Mouse (Mus musculus) adrenal gland, adult 18-20 months (tissue): ENCODE data around the gene Rab10. TPM values are rescaled to one million over a fixed set of nuclear protein-coding genes. Genes with fewer than 3 reads are reported as not detected.

ENCODE experiments used
- DNase-seq, 2 experiments: peaks; one replicate each; pipeline ENCODE4 v3.0.0; 2021 to 2022; ENCODE audit warnings: low spot score in 2 of 2
- total RNA-seq, 2 experiments: library from RNA; stranded (reverse); gene quantifications; 1 replicate in 1 of 2; 2 replicates in 1 of 2; pipeline ENCODE4 v1.2.3; 2021

Gene Rab10
- total RNA-seq, 2 experiments from 2014 or later, result 142 to 220 TPM

DNA sequence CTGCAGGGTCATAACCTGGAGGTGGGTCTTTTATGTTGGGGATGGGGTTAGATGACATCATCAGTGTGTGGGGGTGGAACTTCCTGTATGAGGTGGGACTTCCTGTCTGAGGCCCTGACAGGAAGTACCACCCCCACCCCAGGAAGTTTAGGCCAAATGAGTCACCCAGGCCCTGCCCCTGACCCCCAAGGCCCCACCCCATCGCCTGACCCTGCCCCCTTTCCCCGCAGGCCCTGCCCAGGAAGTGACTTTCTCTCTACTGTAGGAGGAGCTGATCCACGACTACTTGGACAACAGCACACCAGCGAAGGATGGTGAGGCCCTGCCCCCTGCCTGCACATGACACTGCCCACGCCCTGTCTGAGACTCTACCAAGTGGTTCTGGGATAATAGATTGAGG lies 72.0 kb downstream of the Rab10 start:
- DNase-seq, result no peak

DNA sequence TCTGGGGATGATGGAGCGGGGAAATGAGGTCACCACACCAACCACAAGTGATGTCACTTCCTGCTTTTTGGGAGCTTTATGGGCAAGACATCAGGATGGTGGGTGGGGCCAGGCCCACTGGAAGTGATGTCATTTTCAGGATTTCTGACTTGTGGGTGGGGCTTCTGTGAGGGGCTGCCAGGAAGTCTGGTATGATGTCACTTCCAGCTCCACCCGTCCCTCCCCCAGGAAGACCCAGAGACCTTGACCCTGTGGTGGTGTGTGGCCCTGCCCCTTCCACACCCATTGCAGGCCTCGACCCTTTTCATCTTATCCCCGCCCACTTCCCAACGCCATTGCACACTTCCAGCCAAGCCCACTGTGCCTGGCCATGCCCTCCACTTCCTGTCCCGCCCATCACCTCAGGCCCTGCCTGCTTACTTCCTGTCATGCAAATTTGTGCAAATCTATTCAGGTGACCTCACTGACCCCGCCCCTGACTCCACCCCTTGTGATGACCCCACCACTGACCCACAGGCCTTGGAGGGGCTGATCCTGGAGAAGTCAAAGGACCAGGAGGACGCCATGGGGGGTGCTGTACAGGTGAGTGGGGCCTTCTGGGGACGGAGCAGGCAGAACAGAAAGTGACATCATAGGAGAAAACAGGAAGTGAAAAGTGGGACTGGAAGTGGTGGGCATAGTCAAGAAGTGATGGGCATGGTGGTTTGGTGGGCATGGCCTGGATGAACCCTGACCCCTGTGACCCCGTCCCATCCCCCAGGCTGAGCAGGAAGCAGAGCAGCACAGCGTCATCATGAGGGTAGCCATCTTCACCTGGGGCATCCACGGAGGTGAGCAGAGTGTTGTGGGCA lies 72.7 kb downstream of the Rab10 start:
- peak in 1 of 2 experiments; percentile 34 for DNase-seq

- DNase-seq, result no peak
Observed at GRCm38 (mm10) chr12:3236163-3236641, 73.6 kb downstream of the Rab10 start.

- peak; percentile 96 to 97 for DNase-seq
Observed at GRCm38 (mm10) chr12:3235646-3236161, 74.1 kb downstream of the Rab10 start.

- peak; percentile 58 to 71 for DNase-seq
Observed at GRCm38 (mm10) chr12:3235124-3235631, 74.6 kb downstream of the Rab10 start.

GRCm38 (mm10) chr12:3234061-3234460 lies 75.7 kb downstream of the Rab10 start:
- DNase-seq, result no peak

- DNase-seq, result no peak
Observed at GRCm38 (mm10) chr12:3223352-3223751, 86.4 kb downstream of the Rab10 start.

GRCm38 (mm10) chr12:3210181-3210580 lies 99.6 kb downstream of the Rab10 start:
- peak in 1 of 2 experiments; percentile 20 for DNase-seq

GRCm38 (mm10) chr12:3209163-3209562 lies 100.6 kb downstream of the Rab10 start:
- DNase-seq, result no peak

Other genes starting within 250 kb of the Rab10 start
- 10 to 100 TPM; 15.0 to 23.6 TPM for gene Kif3c, start 55.2 kb upstream of the Rab10 start, total RNA-seq
- 10 to 100 TPM; 24.9 to 33.6 TPM for gene Asxl2, start 116.9 kb upstream of the Rab10 start, total RNA-seq